Mouse (Mus musculus): Measurements from ENCODE around the gene Mrps25. TPM values are rescaled to one million over a fixed set of nuclear protein-coding genes. Genes with fewer than 3 reads are reported as not detected.

Gene Mrps25
- polyA plus RNA-seq, 1 experiment from 2014 or later: 87.1 TPM

- Histone ChIP-seq H3K36me3 (peaks cover 87% of the 10 kb centered on the region), H3K4me2 (no peak overlapping the region), H3K27ac (no peak overlapping the region), H3K4me1 (replicated peaks) (no peaks in the 10 kb centered on the region), H3K9ac (replicated peaks) (no peak overlapping the region), H3K9me3 (no peaks in the 10 kb centered on the region), H3K4me3 (replicated peaks) (no peak overlapping the region), H3K27me3 (no peaks in the 10 kb centered on the region)
- 94% methylated on average over 8 of the region's 8 CpGs for WGBS
- ATAC-seq (ENCODE audit: insufficient number of reproducible peaks, insufficient read depth, low FRiP score, low TSS enrichment, low read depth): no peak
Measured at GRCm38 (mm10) chr6:92199414-92199813, 15.6 kb upstream of the Mrps25 start.

- 8% methylated on average over 10 of the region's 10 CpGs for WGBS
- Histone ChIP-seq H3K4me1 (replicated peaks) (peaks cover 13% of the 10 kb centered on the region), H3K9me3 (peaks cover 11% of the 10 kb centered on the region), H3K27me3 (no peaks in the 10 kb centered on the region), H3K27ac (no peak overlapping the region), H3K9ac (replicated peaks) (peak overlapping the region; percentile 73; the same call in 1 of the 2 replicates), H3K4me3 (replicated peaks) (peak overlapping the region; percentile 75), H3K36me3 (peaks cover 53% of the 10 kb centered on the region), H3K4me2 (peak overlapping the region; percentile 80)
- ATAC-seq (ENCODE audit: insufficient number of reproducible peaks, insufficient read depth, low FRiP score, low TSS enrichment, low read depth): no peak; the same call in 1 of the 2 replicates
Measured at GRCm38 (mm10) chr6:92184178-92184577, 345 bp upstream of the Mrps25 start.

DNA sequence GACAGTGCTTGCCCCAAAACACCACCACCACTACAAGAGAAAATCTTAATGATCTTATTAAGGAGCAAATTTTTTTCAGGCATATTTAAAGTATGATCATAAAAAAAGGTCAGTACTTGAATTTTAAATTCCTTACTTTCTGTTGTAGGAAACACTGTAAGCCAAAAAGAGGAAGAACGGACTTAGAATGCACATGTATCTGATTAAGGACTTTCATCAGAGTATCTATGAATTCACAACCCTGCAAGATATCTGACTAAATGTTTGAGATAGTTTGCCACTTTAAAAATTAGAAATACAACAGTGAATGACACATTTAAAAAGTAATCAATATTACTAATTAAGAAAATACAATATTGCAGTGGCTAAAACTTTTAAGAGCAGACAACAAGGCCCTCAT is 7.4 kb downstream of the Mrps25 start:
- H3K27me3 ChIP-seq: no peaks in the 10 kb centered on the region
- no peak overlapping the region for H3K4me2 ChIP-seq
- H3K4me3 ChIP-seq (replicated peaks): no peak overlapping the region
- no peak overlapping the region for H3K27ac ChIP-seq
- H3K4me1 ChIP-seq (replicated peaks): no peaks in the 10 kb centered on the region
- ATAC-seq (ENCODE audit: insufficient number of reproducible peaks, insufficient read depth, low FRiP score, low TSS enrichment, low read depth): no peak
- 89% methylated on average over 1 of the region's 1 CpGs for WGBS
- peaks cover 86% of the 10 kb centered on the region for H3K36me3 ChIP-seq
- H3K9me3 ChIP-seq: peaks cover 13% of the 10 kb centered on the region
- no peak overlapping the region for H3K9ac ChIP-seq (replicated peaks)

DNA sequence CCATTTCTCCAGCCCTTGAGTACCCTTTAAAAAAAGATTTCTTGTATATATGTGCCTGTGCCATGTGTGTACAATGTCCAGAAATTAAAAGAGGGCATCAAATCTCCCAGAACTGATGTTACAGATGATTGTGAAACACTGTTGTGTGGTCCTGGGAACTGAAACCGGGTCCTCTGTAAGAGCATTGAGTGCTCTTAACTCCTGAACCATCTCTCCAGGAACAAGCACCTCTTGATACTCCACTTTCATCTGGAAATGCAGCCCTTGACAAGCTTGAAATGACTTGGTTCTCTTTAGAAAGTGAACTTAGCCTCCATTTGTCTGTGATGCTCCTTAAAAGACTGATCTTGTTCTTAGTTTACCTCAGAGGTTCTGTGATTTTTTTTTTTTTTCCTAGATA is 21.1 kb downstream of the Mrps25 start:
- H3K36me3 ChIP-seq: peaks cover 97% of the 10 kb centered on the region

DNA sequence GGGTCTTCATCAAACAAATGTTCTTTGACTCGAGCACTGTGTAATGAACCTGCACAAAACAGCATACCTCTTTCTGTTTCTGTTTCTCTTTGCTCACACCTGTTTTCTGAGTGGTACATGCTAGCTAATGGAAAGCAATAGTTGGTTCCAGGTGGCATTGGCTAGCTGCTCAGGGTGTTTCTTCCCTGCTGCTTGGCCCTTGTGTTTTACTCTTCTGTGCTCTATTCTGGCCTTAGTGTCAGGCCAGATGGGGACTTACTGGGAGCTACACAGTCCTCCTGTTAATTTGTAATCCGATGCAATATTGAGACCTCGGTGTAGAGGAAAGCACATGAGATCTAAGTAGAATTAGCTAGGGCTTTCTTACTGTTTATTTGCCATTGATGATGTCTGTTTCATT is 25.0 kb downstream of the Mrps25 start:
- Histone ChIP-seq H3K4me2 (no peak overlapping the region), H3K9me3 (no peaks in the 10 kb centered on the region), H3K4me1 (replicated peaks) (no peaks in the 10 kb centered on the region), H3K4me3 (replicated peaks) (no peak overlapping the region), H3K9ac (replicated peaks) (no peak overlapping the region), H3K27ac (no peak overlapping the region), H3K27me3 (no peaks in the 10 kb centered on the region), H3K36me3 (peaks cover 98% of the 10 kb centered on the region)
- no peak for ATAC-seq (ENCODE audit: insufficient number of reproducible peaks, insufficient read depth, low FRiP score, low TSS enrichment, low read depth)
- 89% methylated on average over 3 of the region's 3 CpGs for WGBS

More for the DNA sequence above, 21.1 kb downstream of the Mrps25 start:
- Histone ChIP-seq H3K27me3 (no peaks in the 10 kb centered on the region), H3K4me1 (replicated peaks) (no peaks in the 10 kb centered on the region), H3K9me3 (no peaks in the 10 kb centered on the region), H3K4me2 (no peak overlapping the region), H3K9ac (replicated peaks) (no peak overlapping the region), H3K4me3 (replicated peaks) (no peak overlapping the region), H3K27ac (no peak overlapping the region)
- no peak for ATAC-seq (ENCODE audit: insufficient number of reproducible peaks, insufficient read depth, low FRiP score, low TSS enrichment, low read depth)
- 97% methylated on average over 1 of the region's 1 CpGs for WGBS

DNA sequence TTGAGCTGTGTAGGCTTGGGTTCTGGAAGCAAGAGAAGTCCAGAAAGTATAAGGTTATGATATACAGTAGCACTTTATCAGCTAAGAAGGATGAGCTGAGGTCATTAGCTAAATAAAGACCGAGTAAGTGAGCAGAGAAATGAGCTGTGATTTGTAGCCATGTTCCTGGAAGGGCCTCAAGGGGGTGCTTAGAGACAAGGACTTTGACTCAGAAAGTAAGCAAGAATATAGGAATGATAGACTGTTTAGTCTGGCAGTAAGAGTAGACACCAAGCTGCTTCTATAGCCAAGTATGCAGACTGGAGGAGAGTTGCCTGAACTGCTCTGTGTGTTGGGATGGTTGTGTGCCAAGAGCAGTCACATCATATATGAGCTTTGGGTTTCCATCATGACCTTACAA is 30.1 kb downstream of the Mrps25 start:
- no peaks in the 10 kb centered on the region for H3K4me1 ChIP-seq (replicated peaks)
- H3K9ac ChIP-seq (replicated peaks): no peak overlapping the region
- H3K4me2 ChIP-seq: no peak overlapping the region
- peaks cover 91% of the 10 kb centered on the region for H3K36me3 ChIP-seq
- WGBS: 86% methylated on average over 1 of the region's 1 CpGs
- H3K27me3 ChIP-seq: no peaks in the 10 kb centered on the region
- no peak overlapping the region for H3K4me3 ChIP-seq (replicated peaks)
- no peaks in the 10 kb centered on the region for H3K9me3 ChIP-seq
- H3K27ac ChIP-seq: no peak overlapping the region
- no peak for ATAC-seq (ENCODE audit: insufficient number of reproducible peaks, insufficient read depth, low FRiP score, low TSS enrichment, low read depth)

- H3K27ac ChIP-seq: no peak overlapping the region
- WGBS: 94% methylated on average over 4 of the region's 4 CpGs
- H3K4me1 ChIP-seq (replicated peaks): no peaks in the 10 kb centered on the region
- H3K9me3 ChIP-seq: no peaks in the 10 kb centered on the region
- H3K4me2 ChIP-seq: no peak overlapping the region
- no peak for ATAC-seq (ENCODE audit: insufficient number of reproducible peaks, insufficient read depth, low FRiP score, low TSS enrichment, low read depth)
- peaks cover 58% of the 10 kb centered on the region for H3K36me3 ChIP-seq
- H3K27me3 ChIP-seq: no peaks in the 10 kb centered on the region
- no peak overlapping the region for H3K4me3 ChIP-seq (replicated peaks)
- H3K9ac ChIP-seq (replicated peaks): no peak overlapping the region
Measured at GRCm38 (mm10) chr6:92145881-92146280, 38.0 kb downstream of the Mrps25 start.

- Histone ChIP-seq H3K27ac (no peak overlapping the region), H3K9ac (replicated peaks) (no peak overlapping the region), H3K4me2 (no peak overlapping the region), H3K9me3 (no peaks in the 10 kb centered on the region), H3K27me3 (no peaks in the 10 kb centered on the region), H3K36me3 (peaks cover 16% of the 10 kb centered on the region), H3K4me3 (replicated peaks) (no peak overlapping the region), H3K4me1 (replicated peaks) (peaks cover 5% of the 10 kb centered on the region; the same call in 1 of the 2 replicates)
- 78% methylated on average over 2 of the region's 2 CpGs for WGBS
- no peak for ATAC-seq (ENCODE audit: insufficient number of reproducible peaks, insufficient read depth, low FRiP score, low TSS enrichment, low read depth)
Measured at GRCm38 (mm10) chr6:92136356-92136755, 47.5 kb downstream of the Mrps25 start.

- 96% methylated on average over 2 of the region's 2 CpGs for WGBS
- H3K27me3 ChIP-seq: no peaks in the 10 kb centered on the region
- no peaks in the 10 kb centered on the region for H3K9me3 ChIP-seq
- peaks cover 5% of the 10 kb centered on the region; the same call in 1 of the 2 replicates for H3K4me1 ChIP-seq (replicated peaks)
- no peak overlapping the region for H3K27ac ChIP-seq
- ATAC-seq (ENCODE audit: insufficient number of reproducible peaks, insufficient read depth, low FRiP score, low TSS enrichment, low read depth): no peak
- H3K9ac ChIP-seq (replicated peaks): no peak overlapping the region
- no peak overlapping the region for H3K4me3 ChIP-seq (replicated peaks)
- H3K36me3 ChIP-seq: peaks cover 3% of the 10 kb centered on the region; the same call in 1 of the 2 replicates
- no peak overlapping the region for H3K4me2 ChIP-seq
Measured at GRCm38 (mm10) chr6:92133617-92134016, 50.2 kb downstream of the Mrps25 start.

GRCm38 (mm10) chr6:92132021-92132911 is 51.6 kb downstream of the Mrps25 start:
- H3K9me3 ChIP-seq: no peaks in the 10 kb centered on the region
- peaks cover 3% of the 10 kb centered on the region; the same call in 1 of the 2 replicates for H3K36me3 ChIP-seq
- WGBS: 91% methylated on average over 3 of the region's 3 CpGs
- H3K4me1 ChIP-seq (replicated peaks): peaks cover 5% of the 10 kb centered on the region; the same call in 1 of the 2 replicates
- no peak overlapping the region for H3K4me2 ChIP-seq
- H3K9ac ChIP-seq (replicated peaks): no peak overlapping the region
- no peak for ATAC-seq (ENCODE audit: insufficient number of reproducible peaks, insufficient read depth, low FRiP score, low TSS enrichment, low read depth)
- H3K4me3 ChIP-seq (replicated peaks): no peak overlapping the region
- H3K27ac ChIP-seq: no peak overlapping the region
- H3K27me3 ChIP-seq: no peaks in the 10 kb centered on the region

DNA sequence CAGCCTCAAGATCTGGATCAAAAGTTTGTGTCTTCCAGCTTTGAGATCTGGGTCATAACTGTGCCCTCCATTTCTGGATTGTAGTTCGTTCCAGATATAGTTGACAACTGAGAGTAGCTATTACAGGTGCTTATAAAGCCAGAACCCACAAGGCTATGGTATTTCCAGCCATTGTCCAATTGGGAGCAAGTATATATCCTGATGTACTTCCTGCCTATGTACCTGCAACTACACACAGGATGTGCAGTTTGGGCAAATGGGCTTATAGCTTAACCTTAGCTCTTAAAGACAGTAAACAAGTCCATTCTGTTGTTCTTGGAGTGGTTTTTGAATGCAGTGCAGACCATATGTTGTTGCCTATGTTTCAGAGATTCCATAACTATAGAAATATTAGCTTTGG is 52.4 kb downstream of the Mrps25 start:
- H3K36me3 ChIP-seq: peaks cover 3% of the 10 kb centered on the region; the same call in 1 of the 2 replicates
- WGBS: 85% methylated on average over 1 of the region's 1 CpGs
- H3K9ac ChIP-seq (replicated peaks): no peak overlapping the region
- no peak overlapping the region for H3K27ac ChIP-seq
- no peaks in the 10 kb centered on the region for H3K9me3 ChIP-seq
- no peak overlapping the region for H3K4me3 ChIP-seq (replicated peaks)
- ATAC-seq (ENCODE audit: insufficient number of reproducible peaks, insufficient read depth, low FRiP score, low TSS enrichment, low read depth): no peak
- H3K4me1 ChIP-seq (replicated peaks): peaks cover 5% of the 10 kb centered on the region; the same call in 1 of the 2 replicates
- H3K27me3 ChIP-seq: no peaks in the 10 kb centered on the region
- no peak overlapping the region for H3K4me2 ChIP-seq

Measured in limb, embryonic 12.5 days (tissue).